Mouse (Mus musculus) adrenal gland, adult 2 months (tissue): ENCODE measurements around the gene Ppp1r7. TPM values are rescaled to one million over a fixed set of nuclear protein-coding genes. Genes with fewer than 3 reads are reported as not detected.

ENCODE experiments used
- microRNA-seq, 2 experiments: library from miRNA; unstranded; fragments of <30 nt; microRNA quantifications; one replicate each; pipeline ENCODE4 v1.2.0; 2021
- polyA plus RNA-seq: library from polyadenylated mRNA; depleted of rRNA; stranded (reverse); fragments of >200 nt; gene quantifications from 2 replicates; pipeline ENCODE4 v1.2.3, GENCODE M21; 2012; rRNA removed
- total RNA-seq, 2 experiments: library from RNA; stranded (reverse); gene quantifications; 2 replicates each; pipeline ENCODE4 v1.2.3; 2021

Ppp1r7 gene
- total and polyA plus RNA-seq, 3 experiments: 2.5 to 24.0 (median 18.2) TPM

Small RNA genes within 50 kb of the gene (microRNA-seq; reads per million reads assigned to microRNA genes)
- gene Mir6345 (0 reads per million in 2 experiments), gene Mir6902 (0 reads per million in 2 experiments)

Other genes with a start within 250 kb of the Ppp1r7 start
- 10 to 100 TPM; 33.6 to 43.0 TPM for gene Kif1a, start 240.9 kb upstream of the Ppp1r7 start, total RNA-seq
- gene Kif1a, start 240.9 kb upstream of the Ppp1r7 start, polyA plus RNA-seq: 25.7 and 29.0 TPM in 2 replicates
- gene Agxt, start 207.6 kb upstream of the Ppp1r7 start, total RNA-seq: under 1 TPM in 1 of 2 experiments, not detected in 1; 0.92 TPM
- 0.44 TPM in 1 of 2 replicates, not detected in the other for gene Agxt, start 207.6 kb upstream of the Ppp1r7 start, polyA plus RNA-seq
- gene 2310007B03Rik, start 181.9 kb upstream of the Ppp1r7 start, total RNA-seq: not detected
- not detected in 2 replicates for gene 2310007B03Rik, start 181.9 kb upstream of the Ppp1r7 start, polyA plus RNA-seq
- not detected for gene Crocc2, start 174.1 kb upstream of the Ppp1r7 start, total RNA-seq
- 0.02 TPM in 1 of 2 replicates, not detected in the other for gene Crocc2, start 174.1 kb upstream of the Ppp1r7 start, polyA plus RNA-seq
- gene Sned1, start 107.0 kb upstream of the Ppp1r7 start, total RNA-seq: 10 to 100 TPM; 13.8 to 18.6 TPM
- 30.9 and 34.9 TPM in 2 replicates for gene Sned1, start 107.0 kb upstream of the Ppp1r7 start, polyA plus RNA-seq
- 10 to 100 TPM; 25.8 to 28.7 TPM for gene Mterf4, start 36.9 kb upstream of the Ppp1r7 start, total RNA-seq
- 7.2 and 9.0 TPM in 2 replicates for gene Mterf4, start 36.9 kb upstream of the Ppp1r7 start, polyA plus RNA-seq
- gene Pask, start 628 bp downstream of the Ppp1r7 start, total RNA-seq: 1 to 10 TPM; 2.3 to 5.9 TPM
- gene Pask, start 628 bp downstream of the Ppp1r7 start, polyA plus RNA-seq: 0.85 and 1.7 TPM in 2 replicates
- not detected for gene Ano7, start 31.1 kb downstream of the Ppp1r7 start, total RNA-seq
- gene Ano7, start 31.1 kb downstream of the Ppp1r7 start, polyA plus RNA-seq: 0.07 and 0.21 TPM in 2 replicates
- gene Hdlbp, start 136.0 kb downstream of the Ppp1r7 start, total RNA-seq: 100 to 1,000 TPM; 314 to 430 TPM
- 40.4 and 51.2 TPM in 2 replicates for gene Hdlbp, start 136.0 kb downstream of the Ppp1r7 start, polyA plus RNA-seq
- 10 to 100 TPM; 17.0 to 21.7 TPM for gene Farp2, start 169.2 kb downstream of the Ppp1r7 start, total RNA-seq
- gene Farp2, start 169.2 kb downstream of the Ppp1r7 start, polyA plus RNA-seq: 5.2 and 5.9 TPM in 2 replicates